Mouse (Mus musculus) lung, postnatal 10 days (tissue): ENCODE results near the gene Tank.

ENCODE experiments used
- DNase-seq: peaks from one replicate; pipeline ENCODE4 v3.0.0; 2021

Gene Tank

GRCm38 (mm10) chr2:61578433-61578832, at the start of gene Tank:
Tank (plus strand) TSS chr2:61578585.
- no peak for DNase-seq

GRCm38 (mm10) chr2:61532326-61532725, 46.1 kb upstream of the Tank start:
- no peak for DNase-seq

- peak; percentile 73 for DNase-seq
Measured at GRCm38 (mm10) chr2:61533131-61533530, 45.3 kb upstream of the Tank start.

- no peak for DNase-seq
Measured at GRCm38 (mm10) chr2:61536901-61537300, 41.5 kb upstream of the Tank start.

- no peak for DNase-seq
Measured at GRCm38 (mm10) chr2:61539378-61539777, 39.0 kb upstream of the Tank start.

- DNase-seq = no peak
Measured at GRCm38 (mm10) chr2:61542426-61542825, 36.0 kb upstream of the Tank start.

- no peak for DNase-seq
Measured at GRCm38 (mm10) chr2:61545666-61546065, 32.7 kb upstream of the Tank start.

- no peak for DNase-seq
Measured at GRCm38 (mm10) chr2:61548021-61548420, 30.4 kb upstream of the Tank start.

GRCm38 (mm10) chr2:61551680-61552079, 26.7 kb upstream of the Tank start:
- DNase-seq = no peak

- DNase-seq = no peak
Measured at GRCm38 (mm10) chr2:61555367-61555766, 23.0 kb upstream of the Tank start.

GRCm38 (mm10) chr2:61555825-61556224, 22.6 kb upstream of the Tank start:
- no peak for DNase-seq

GRCm38 (mm10) chr2:61556639-61557038, 21.7 kb upstream of the Tank start:
- DNase-seq = peak; percentile 28

- DNase-seq = no peak
Measured at GRCm38 (mm10) chr2:61557848-61558471, 20.4 kb upstream of the Tank start.

GRCm38 (mm10) chr2:61561058-61561457, 17.3 kb upstream of the Tank start:
- DNase-seq = no peak

- no peak for DNase-seq
Measured at GRCm38 (mm10) chr2:61563202-61563601, 15.2 kb upstream of the Tank start.

GRCm38 (mm10) chr2:61567045-61567783, 11.2 kb upstream of the Tank start:
- peak; percentile 67 for DNase-seq

- peak; percentile 21 for DNase-seq
Measured at GRCm38 (mm10) chr2:61569181-61569580, 9.2 kb upstream of the Tank start.

GRCm38 (mm10) chr2:61571343-61571955, 6.9 kb upstream of the Tank start:
- no peak for DNase-seq

- no peak for DNase-seq
Measured at GRCm38 (mm10) chr2:61576497-61576896, 1.9 kb upstream of the Tank start.

GRCm38 (mm10) chr2:61576928-61577695, 1.3 kb upstream of the Tank start:
- peak; percentile 25 for DNase-seq

GRCm38 (mm10) chr2:61577696-61578062, 706 bp upstream of the Tank start:
- DNase-seq = peak; percentile 27

GRCm38 (mm10) chr2:61579501-61579990, 1.2 kb downstream of the Tank start:
- DNase-seq = no peak

- DNase-seq = no peak
Measured at GRCm38 (mm10) chr2:61580091-61580490, 1.7 kb downstream of the Tank start.
